Mouse (Mus musculus): Measurements from ENCODE around the gene Kif13a. TPM values are rescaled to one million over a fixed set of nuclear protein-coding genes. Genes with fewer than 3 reads are reported as not detected.

Kif13a gene
- polyA plus RNA-seq, 1 experiment from 2014 or later, result 13.5 TPM

- Histone ChIP-seq H3K4me3 (ENCODE audit: low read depth, low read length) (no peak overlapping the region), H3K9ac (ENCODE audit: low read length) (no peak overlapping the region), H3K27me3 (ENCODE audit: control insufficient read depth, insufficient read depth, low read length) (no peaks in the 10 kb centered on the region), H3K36me3 (ENCODE audit: control insufficient read depth, insufficient read depth, low read length) (peaks cover 13% of the 10 kb centered on the region; the same call in 1 of the 2 replicates), H3K27ac (replicated peaks) (no peak overlapping the region), H3K4me2 (replicated peaks; ENCODE audit: low read depth) (no peak overlapping the region), H3K4me1 (replicated peaks; ENCODE audit: control insufficient read depth, insufficient read depth) (no peaks in the 10 kb centered on the region), H3K9me3 (ENCODE audit: control insufficient read depth, low read length) (no peaks in the 10 kb centered on the region)
- 74% methylated on average over 9 of the region's 9 CpGs for WGBS
- TF ChIP-seq EP300 (optimal IDR thresholded peaks at IDR 0.05) (no peak), CTCF (IDR thresholded peaks at IDR 0.05; ENCODE audit: low read depth) (no peak)
- DNase-seq (ENCODE audit: low spot score) (peak; percentile 63), ATAC-seq (ENCODE audit: low FRiP score, low TSS enrichment) (peak; percentile 79; the same call in 1 of the 2 replicates)
Observed at GRCm38 (mm10) chr13:46763210-46763609, 166.5 kb downstream of the Kif13a start.

GRCm38 (mm10) chr13:46760921-46761320 lies 168.7 kb downstream of the Kif13a start:
- Histone ChIP-seq H3K27ac (replicated peaks) (no peak overlapping the region), H3K4me2 (replicated peaks; ENCODE audit: low read depth) (no peak overlapping the region), H3K9ac (ENCODE audit: low read length) (no peak overlapping the region), H3K36me3 (ENCODE audit: control insufficient read depth, insufficient read depth, low read length) (peaks cover 12% of the 10 kb centered on the region; the same call in 1 of the 2 replicates), H3K27me3 (ENCODE audit: control insufficient read depth, insufficient read depth, low read length) (no peaks in the 10 kb centered on the region), H3K9me3 (ENCODE audit: control insufficient read depth, low read length) (no peaks in the 10 kb centered on the region), H3K4me1 (replicated peaks; ENCODE audit: control insufficient read depth, insufficient read depth) (no peaks in the 10 kb centered on the region), H3K4me3 (ENCODE audit: low read depth, low read length) (no peak overlapping the region)
- TF ChIP-seq EP300 (optimal IDR thresholded peaks at IDR 0.05), result no peak
- no peak for TF ChIP-seq CTCF (IDR thresholded peaks at IDR 0.05; ENCODE audit: low read depth)
- 88% methylated on average over 6 of the region's 6 CpGs for WGBS
- ATAC-seq (ENCODE audit: low FRiP score, low TSS enrichment) (no peak), DNase-seq (ENCODE audit: low spot score) (no peak)

GRCm38 (mm10) chr13:46759281-46759809 lies 170.3 kb downstream of the Kif13a start:
- Histone ChIP-seq H3K4me1 (replicated peaks; ENCODE audit: control insufficient read depth, insufficient read depth) (no peaks in the 10 kb centered on the region), H3K4me3 (ENCODE audit: low read depth, low read length) (no peak overlapping the region), H3K4me2 (replicated peaks; ENCODE audit: low read depth) (no peak overlapping the region), H3K9me3 (ENCODE audit: control insufficient read depth, low read length) (no peaks in the 10 kb centered on the region), H3K27ac (replicated peaks) (no peak overlapping the region), H3K9ac (ENCODE audit: low read length) (no peak overlapping the region), H3K36me3 (ENCODE audit: control insufficient read depth, insufficient read depth, low read length) (peaks cover 12% of the 10 kb centered on the region; the same call in 1 of the 2 replicates), H3K27me3 (ENCODE audit: control insufficient read depth, insufficient read depth, low read length) (no peaks in the 10 kb centered on the region)
- ATAC-seq (ENCODE audit: low FRiP score, low TSS enrichment) (no peak), DNase-seq (ENCODE audit: low spot score) (no peak)
- 86% methylated on average over 8 of the region's 8 CpGs for WGBS
- no peak for TF ChIP-seq CTCF (IDR thresholded peaks at IDR 0.05; ENCODE audit: low read depth)
- no peak for TF ChIP-seq EP300 (optimal IDR thresholded peaks at IDR 0.05)

GRCm38 (mm10) chr13:46758627-46759026 lies 171.0 kb downstream of the Kif13a start:
- DNase-seq (ENCODE audit: low spot score) (no peak), ATAC-seq (ENCODE audit: low FRiP score, low TSS enrichment) (no peak)
- Histone ChIP-seq H3K4me2 (replicated peaks; ENCODE audit: low read depth) (no peak overlapping the region), H3K4me3 (ENCODE audit: low read depth, low read length) (no peak overlapping the region), H3K9ac (ENCODE audit: low read length) (no peak overlapping the region), H3K4me1 (replicated peaks; ENCODE audit: control insufficient read depth, insufficient read depth) (no peaks in the 10 kb centered on the region), H3K27me3 (ENCODE audit: control insufficient read depth, insufficient read depth, low read length) (no peaks in the 10 kb centered on the region), H3K36me3 (ENCODE audit: control insufficient read depth, insufficient read depth, low read length) (peaks cover 12% of the 10 kb centered on the region; the same call in 1 of the 2 replicates), H3K9me3 (ENCODE audit: control insufficient read depth, low read length) (no peaks in the 10 kb centered on the region), H3K27ac (replicated peaks) (no peak overlapping the region)
- TF ChIP-seq EP300 (optimal IDR thresholded peaks at IDR 0.05), result no peak
- TF ChIP-seq CTCF (IDR thresholded peaks at IDR 0.05; ENCODE audit: low read depth), result no peak
- WGBS, result 98% methylated on average over 13 of the region's 13 CpGs

GRCm38 (mm10) chr13:46757946-46758345 lies 171.7 kb downstream of the Kif13a start:
- WGBS, result 90% methylated on average over 7 of the region's 7 CpGs
- DNase-seq (ENCODE audit: low spot score), result no peak
- Histone ChIP-seq H3K36me3 (ENCODE audit: control insufficient read depth, insufficient read depth, low read length) (peaks cover 10% of the 10 kb centered on the region; the same call in 1 of the 2 replicates), H3K4me3 (ENCODE audit: low read depth, low read length) (no peak overlapping the region), H3K27me3 (ENCODE audit: control insufficient read depth, insufficient read depth, low read length) (no peaks in the 10 kb centered on the region), H3K27ac (replicated peaks) (no peak overlapping the region), H3K9me3 (ENCODE audit: control insufficient read depth, low read length) (no peaks in the 10 kb centered on the region), H3K9ac (ENCODE audit: low read length) (no peak overlapping the region), H3K4me1 (replicated peaks; ENCODE audit: control insufficient read depth, insufficient read depth) (no peaks in the 10 kb centered on the region), H3K4me2 (replicated peaks; ENCODE audit: low read depth) (no peak overlapping the region)
- no peak for ATAC-seq (ENCODE audit: low FRiP score, low TSS enrichment)
- TF ChIP-seq EP300 (optimal IDR thresholded peaks at IDR 0.05) (no peak), CTCF (IDR thresholded peaks at IDR 0.05; ENCODE audit: low read depth) (no peak)

- 71% methylated on average over 5 of the region's 5 CpGs for WGBS
- peaks cover 12% of the 10 kb centered on the region for H3K36me3 ChIP-seq (ENCODE audit: control insufficient read depth, insufficient read depth, low read length)
- no peak overlapping the region for H3K4me2 ChIP-seq (replicated peaks; ENCODE audit: low read depth)
- no peak for DNase-seq (ENCODE audit: low spot score)
- H3K4me3 ChIP-seq (ENCODE audit: low read depth, low read length), result no peak overlapping the region
- no peak for ATAC-seq (ENCODE audit: low FRiP score, low TSS enrichment)
- no peak for TF ChIP-seq EP300 (optimal IDR thresholded peaks at IDR 0.05)
- TF ChIP-seq CTCF (IDR thresholded peaks at IDR 0.05; ENCODE audit: low read depth), result no peak
- no peaks in the 10 kb centered on the region for H3K27me3 ChIP-seq (ENCODE audit: control insufficient read depth, insufficient read depth, low read length)
- no peaks in the 10 kb centered on the region for H3K9me3 ChIP-seq (ENCODE audit: control insufficient read depth, low read length)
- H3K4me1 ChIP-seq (replicated peaks; ENCODE audit: control insufficient read depth, insufficient read depth), result no peaks in the 10 kb centered on the region
- H3K27ac ChIP-seq (replicated peaks), result no peak overlapping the region
- H3K9ac ChIP-seq (ENCODE audit: low read length), result no peak overlapping the region
Observed at GRCm38 (mm10) chr13:46753294-46753693, 176.4 kb downstream of the Kif13a start.
